Mouse (Mus musculus) heart, embryonic 13.5 days (tissue): ENCODE data around the gene Pecr. TPM values are rescaled to one million over a fixed set of nuclear protein-coding genes. Genes with fewer than 3 reads are reported as not detected.

ENCODE experiments used
- ATAC-seq: fragments of 200-750 bp; cut with Nextera tagmentation; 2 replicates; pipeline ENCODE4 v1.8.0; 2017; ENCODE audit warnings: moderate TSS enrichment; ENCODE audit not compliant: insufficient number of reproducible peaks, low FRiP score, low TSS enrichment; ENCODE audit errors: extremely low read depth
- H3K27ac ChIP-seq: fragments of 300-500 bp; sonication (generic); replicated peaks from 2 replicates; pipeline ENCODE4 v1.5.1; 2015; ENCODE audit warnings: moderate library complexity, mild to moderate bottlenecking, inconsistent platforms
- H3K27me3 ChIP-seq: fragments of 300-500 bp; sonication (generic); replicated peaks from 2 replicates; pipeline ENCODE4 v1.6.1; 2015; ENCODE audit warnings: mild to moderate bottlenecking, inconsistent platforms
- H3K36me3 ChIP-seq: fragments of 300-500 bp; sonication (generic); 2 replicates; pipeline ENCODE4 v1.6.1; 2015; ENCODE audit warnings: mild to moderate bottlenecking, inconsistent platforms
- H3K4me1 ChIP-seq: fragments of 300-500 bp; sonication (generic); 2 replicates; pipeline ENCODE4 v1.6.1; 2015; ENCODE audit warnings: inconsistent platforms
- H3K4me2 ChIP-seq: fragments of 300-500 bp; sonication (generic); 2 replicates; pipeline ENCODE4 v1.6.1; 2015; ENCODE audit warnings: inconsistent platforms, mild to moderate bottlenecking, moderate library complexity
- H3K4me3 ChIP-seq: fragments of 300-500 bp; sonication (generic); 2 replicates; pipeline ENCODE4 v1.5.1; 2015; ENCODE audit warnings: moderate library complexity, mild to moderate bottlenecking, inconsistent platforms
- H3K9ac ChIP-seq: fragments of 300-500 bp; sonication (generic); 2 replicates; pipeline ENCODE4 v1.6.1; 2015; ENCODE audit warnings: inconsistent platforms, mild to moderate bottlenecking, moderate library complexity
- H3K9me3 ChIP-seq: fragments of 300-500 bp; sonication (generic); 2 replicates; pipeline ENCODE4 v1.6.1; 2016; ENCODE audit warnings: inconsistent platforms
- WGBS: fragments of 180-500 bp; shearing (Covaris S2); methylation state at CpG from one replicate; pipeline ENCODE4 v1.1.7; 2015; ENCODE audit warnings: mixed read lengths; 5-methylcytosine and 5-hydroxymethylcytosine counted together
- polyA plus RNA-seq: library from polyadenylated mRNA; unstranded; fragments of >200 nt; fragmentation: Nextera tagmentation; extraction: Ambion mirVana; gene quantifications from 2 replicates; pipeline ENCODE4 v1.2.1, GENCODE M21; 2015

Gene Pecr
- polyA plus RNA-seq, 1 experiment from 2014 or later: 20.4 TPM

GRCm38 (mm10) chr1:72307317-72307798, 23.2 kb upstream of the Pecr start, which contains the start of gene Xrcc5:
Gene Xrcc5 (plus strand): TSS chr1:72307421.
- H3K9me3 ChIP-seq: no peaks in the 10 kb centered on the region
- WGBS: under 1% methylated on average over 21 of the region's 21 CpGs
- peaks cover 2% of the 10 kb centered on the region; the same call in 1 of the 2 replicates for H3K27me3 ChIP-seq
- H3K4me2 ChIP-seq: peak within 1 kb of the TSS; percentile 72
- peak within 1 kb of the TSS; percentile 81 for H3K9ac ChIP-seq
- H3K4me3 ChIP-seq: peak within 1 kb of the TSS; percentile 61
- peaks cover 7% of the 10 kb centered on the region for H3K36me3 ChIP-seq
- peaks cover 9% of the 10 kb centered on the region; the same call in 1 of the 2 replicates for H3K4me1 ChIP-seq
- H3K27ac ChIP-seq: peak within 1 kb of the TSS; percentile 73
- peak; percentile 77 for ATAC-seq

GRCm38 (mm10) chr1:72306679-72307181, 22.6 kb upstream of the Pecr start:
- peak; percentile 61; the same call in 1 of the 2 replicates for ATAC-seq
- 3% methylated on average over 11 of the region's 11 CpGs for WGBS
- peak overlapping the region; percentile 73 for H3K27ac ChIP-seq
- no peaks in the 10 kb centered on the region; the same call in 1 of the 2 replicates for H3K27me3 ChIP-seq
- peak overlapping the region; percentile 72 for H3K4me2 ChIP-seq
- H3K9me3 ChIP-seq: no peaks in the 10 kb centered on the region
- H3K9ac ChIP-seq: peak overlapping the region; percentile 81
- peaks cover under 1% of the 10 kb centered on the region; the same call in 1 of the 2 replicates for H3K36me3 ChIP-seq
- H3K4me1 ChIP-seq: peaks cover 9% of the 10 kb centered on the region; the same call in 1 of the 2 replicates
- H3K4me3 ChIP-seq: peak overlapping the region; percentile 61

- Histone ChIP-seq H3K4me3 (peak overlapping the region; percentile 61; the same call in 1 of the 2 replicates), H3K9ac (no peak overlapping the region), H3K4me2 (peak overlapping the region; percentile 72), H3K9me3 (no peaks in the 10 kb centered on the region), H3K4me1 (peaks cover 9% of the 10 kb centered on the region; the same call in 1 of the 2 replicates), H3K27me3 (no peaks in the 10 kb centered on the region), H3K36me3 (no peaks in the 10 kb centered on the region), H3K27ac (0 out of 2 replicates have a peak overlapping the region, but pooled peaks have one; percentile 73)
- WGBS: 56% methylated on average over 3 of the region's 3 CpGs
- ATAC-seq: no peak
These were observed 22.1 kb upstream of the Pecr start for GRCm38 (mm10) chr1:72306241-72306640.

- Histone ChIP-seq H3K4me1 (peaks cover 3% of the 10 kb centered on the region; the same call in 1 of the 2 replicates), H3K27ac (no peak overlapping the region), H3K36me3 (no peaks in the 10 kb centered on the region), H3K9ac (no peak overlapping the region), H3K27me3 (no peaks in the 10 kb centered on the region), H3K4me2 (no peak overlapping the region), H3K4me3 (no peak overlapping the region), H3K9me3 (no peaks in the 10 kb centered on the region)
- WGBS: 65% methylated on average over 1 of the region's 1 CpGs
- no peak for ATAC-seq
These were observed 17.7 kb upstream of the Pecr start for GRCm38 (mm10) chr1:72301845-72302244.

GRCm38 (mm10) chr1:72295746-72296145, 11.6 kb upstream of the Pecr start:
- no peak overlapping the region for H3K27ac ChIP-seq
- H3K36me3 ChIP-seq: no peaks in the 10 kb centered on the region
- H3K4me2 ChIP-seq: no peak overlapping the region
- H3K4me1 ChIP-seq: no peaks in the 10 kb centered on the region
- H3K4me3 ChIP-seq: no peak overlapping the region
- WGBS: 63% methylated on average over 8 of the region's 8 CpGs
- no peaks in the 10 kb centered on the region for H3K27me3 ChIP-seq
- no peak for ATAC-seq
- no peaks in the 10 kb centered on the region for H3K9me3 ChIP-seq
- H3K9ac ChIP-seq: no peak overlapping the region

- Histone ChIP-seq H3K4me3 (no peak overlapping the region), H3K27me3 (no peaks in the 10 kb centered on the region), H3K9ac (no peak overlapping the region), H3K9me3 (no peaks in the 10 kb centered on the region), H3K27ac (no peak overlapping the region), H3K36me3 (no peaks in the 10 kb centered on the region), H3K4me1 (no peaks in the 10 kb centered on the region), H3K4me2 (no peak overlapping the region)
- ATAC-seq: no peak
- WGBS: 61% methylated on average over 4 of the region's 4 CpGs
These were observed 10.0 kb upstream of the Pecr start for GRCm38 (mm10) chr1:72293869-72294663.

GRCm38 (mm10) chr1:72291925-72292324, 7.8 kb upstream of the Pecr start:
- H3K4me1 ChIP-seq: no peaks in the 10 kb centered on the region
- no peak overlapping the region for H3K4me3 ChIP-seq
- H3K36me3 ChIP-seq: no peaks in the 10 kb centered on the region
- no peak overlapping the region for H3K27ac ChIP-seq
- ATAC-seq: no peak
- WGBS: 72% methylated on average over 2 of the region's 2 CpGs
- H3K27me3 ChIP-seq: no peaks in the 10 kb centered on the region
- H3K9me3 ChIP-seq: no peaks in the 10 kb centered on the region
- H3K9ac ChIP-seq: no peak overlapping the region
- H3K4me2 ChIP-seq: no peak overlapping the region

GRCm38 (mm10) chr1:72291421-72291820, 7.3 kb upstream of the Pecr start:
- Histone ChIP-seq H3K27me3 (no peaks in the 10 kb centered on the region), H3K9me3 (no peaks in the 10 kb centered on the region), H3K4me3 (no peak overlapping the region), H3K4me2 (no peak overlapping the region), H3K9ac (no peak overlapping the region), H3K36me3 (no peaks in the 10 kb centered on the region), H3K4me1 (no peaks in the 10 kb centered on the region), H3K27ac (no peak overlapping the region)
- 79% methylated on average over 4 of the region's 4 CpGs for WGBS
- ATAC-seq: no peak

- 89% methylated on average over 4 of the region's 4 CpGs for WGBS
- Histone ChIP-seq H3K27ac (no peak overlapping the region), H3K4me2 (no peak overlapping the region), H3K27me3 (no peaks in the 10 kb centered on the region), H3K9me3 (no peaks in the 10 kb centered on the region), H3K9ac (no peak overlapping the region), H3K36me3 (no peaks in the 10 kb centered on the region), H3K4me3 (no peak overlapping the region), H3K4me1 (no peaks in the 10 kb centered on the region)
- no peak for ATAC-seq
These were observed 6.8 kb upstream of the Pecr start for GRCm38 (mm10) chr1:72290896-72291295.

GRCm38 (mm10) chr1:72288527-72289150, 4.5 kb upstream of the Pecr start:
- Histone ChIP-seq H3K4me3 (no peak overlapping the region), H3K27ac (no peak overlapping the region), H3K9ac (no peak overlapping the region), H3K9me3 (no peaks in the 10 kb centered on the region), H3K36me3 (no peaks in the 10 kb centered on the region), H3K27me3 (peaks cover 12% of the 10 kb centered on the region), H3K4me2 (no peak overlapping the region), H3K4me1 (no peaks in the 10 kb centered on the region)
- WGBS: 82% methylated on average over 4 of the region's 4 CpGs
- ATAC-seq: no peak

- Histone ChIP-seq H3K36me3 (no peaks in the 10 kb centered on the region), H3K4me3 (no peak overlapping the region), H3K9me3 (no peaks in the 10 kb centered on the region), H3K27me3 (peaks cover 12% of the 10 kb centered on the region), H3K4me1 (peaks cover 4% of the 10 kb centered on the region), H3K27ac (no peak overlapping the region), H3K4me2 (no peak overlapping the region), H3K9ac (no peak overlapping the region)
- WGBS: 70% methylated on average over 4 of the region's 4 CpGs
- ATAC-seq: no peak
These were observed 3.8 kb upstream of the Pecr start for GRCm38 (mm10) chr1:72287893-72288292.
